Mouse (Mus musculus) midbrain, embryonic 16.5 days (tissue): Measurements from ENCODE around the gene Gm17124. TPM values are rescaled to one million over a fixed set of nuclear protein-coding genes. Genes with fewer than 3 reads are reported as not detected.
"Not testable (repeated sequence)": the region's sequence is repeated elsewhere in the genome, so short reads cannot be mapped to it uniquely, and the experiment has no call there.

ENCODE experiments used
- ATAC-seq: fragments of 200-750 bp; cut with Nextera tagmentation; 2 replicates; pipeline ENCODE4 v1.8.0; 2017; ENCODE audit warnings: moderate TSS enrichment
- H3K27ac ChIP-seq: fragments of 300-500 bp; sonication (generic); 2 replicates; pipeline ENCODE4 v1.5.1; 2014; ENCODE audit warnings: mild to moderate bottlenecking, low read length, mixed read lengths
- H3K27me3 ChIP-seq: fragments of 300-500 bp; sonication (generic); 2 replicates; pipeline ENCODE4 v1.6.1; 2014; ENCODE audit warnings: low read depth, low read length, mixed read lengths; ENCODE audit not compliant: control insufficient read depth, insufficient read depth
- H3K36me3 ChIP-seq: fragments of 300-500 bp; sonication (generic); 2 replicates; pipeline ENCODE4 v1.6.1; 2014; ENCODE audit warnings: mild to moderate bottlenecking, low read length, moderate library complexity, mixed read lengths; ENCODE audit not compliant: control insufficient read depth, insufficient read depth
- H3K4me1 ChIP-seq: fragments of 300-500 bp; sonication (generic); 2 replicates; pipeline ENCODE4 v1.6.1; 2014; ENCODE audit warnings: mild to moderate bottlenecking, low read length, mixed read lengths; ENCODE audit not compliant: control insufficient read depth, insufficient read depth
- H3K4me2 ChIP-seq: fragments of 300-500 bp; sonication (generic); 2 replicates; pipeline ENCODE4 v1.6.1; 2014; ENCODE audit warnings: mild to moderate bottlenecking, low read length, mixed read lengths
- H3K4me3 ChIP-seq: fragments of 300-500 bp; sonication (generic); 2 replicates; pipeline ENCODE4 v1.5.1; 2014; ENCODE audit warnings: low read depth, mild to moderate bottlenecking, low read length, moderate library complexity, mixed read lengths
- H3K9ac ChIP-seq: fragments of 300-500 bp; sonication (generic); 2 replicates; pipeline ENCODE4 v1.6.1; 2014; ENCODE audit warnings: low read depth, low read length, mixed read lengths
- H3K9me3 ChIP-seq: fragments of 300-500 bp; sonication (generic); replicated peaks from 2 replicates; pipeline ENCODE4 v1.6.1; 2014; ENCODE audit warnings: mild to moderate bottlenecking, low read length, mixed read lengths; ENCODE audit not compliant: control insufficient read depth, poor library complexity, severe bottlenecking
- WGBS: fragments of 180-500 bp; shearing (Covaris S2); extraction: QIAGEN DNeasy Blood & Tissue Kit; methylation state at CpG from one replicate; pipeline ENCODE4 v1.1.7; 2014; 5-methylcytosine and 5-hydroxymethylcytosine counted together
- microRNA-seq: library from miRNA; unstranded; fragments of <30 nt; microRNA quantifications from one replicate; pipeline ENCODE4, GENCODE M21; 2017
- polyA plus RNA-seq: library from polyadenylated mRNA; unstranded; fragments of >200 nt; fragmentation: Nextera tagmentation; extraction: Ambion mirVana; gene quantifications from 2 replicates; pipeline ENCODE4 v1.2.1, GENCODE M21; 2015

Gene Gm17124
- polyA plus RNA-seq, result not detected in 2 replicates

DNA sequence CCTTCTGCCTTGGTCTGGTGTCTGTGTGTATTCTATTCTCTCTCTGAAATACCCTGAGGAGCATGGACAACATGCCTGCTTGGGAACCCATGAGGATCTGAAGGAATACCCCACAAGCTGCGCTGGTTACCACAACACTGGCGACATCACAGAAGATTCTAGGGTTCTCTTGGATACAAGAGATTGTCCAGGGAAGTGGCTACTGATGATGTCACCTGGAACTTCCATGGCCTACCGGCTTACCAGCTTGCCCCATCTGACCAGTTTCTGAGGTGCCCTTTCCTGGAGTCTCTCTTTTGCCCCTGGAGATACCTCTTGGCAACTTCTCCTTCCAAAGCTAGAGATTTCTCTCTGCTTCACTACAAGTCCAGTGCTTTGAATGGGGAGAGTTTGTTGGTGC is at the start of gene Gm17124:
Gene Gm17124, minus strand, starts transcription at position 101 of the 400 bp plus-strand sequence.
- ATAC-seq, H3K36me3 ChIP-seq, H3K4me2 ChIP-seq, H3K27me3 ChIP-seq, H3K9me3 ChIP-seq, H3K4me3 ChIP-seq, H3K9ac ChIP-seq, H3K27ac ChIP-seq, H3K4me1 ChIP-seq: not testable (repeated sequence)
- WGBS, result no CpG with 5 or more reads among the region's 3 CpGs

DNA sequence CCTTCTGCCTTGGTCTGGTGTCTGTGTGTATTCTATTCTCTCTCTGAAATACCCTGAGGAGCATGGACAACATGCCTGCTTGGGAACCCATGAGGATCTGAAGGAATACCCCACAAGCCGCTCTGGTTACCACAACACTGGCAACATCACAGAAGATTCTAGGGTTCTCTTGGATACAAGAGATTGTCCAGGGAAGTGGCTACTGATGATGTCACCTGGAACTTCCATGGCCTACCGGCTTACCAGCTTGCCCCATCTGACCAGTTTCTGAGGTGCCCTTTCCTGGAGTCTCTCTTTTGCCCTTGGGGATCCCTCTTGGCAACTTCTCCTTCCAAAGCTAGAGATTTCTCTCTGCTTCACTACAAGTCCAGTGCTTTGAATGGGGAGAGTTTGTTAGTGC is 42.1 kb upstream of the Gm17124 start, which contains the start of gene Gm3633:
Gene Gm3633, minus strand, starts transcription at position 101 of the 400 bp plus-strand sequence.
- not testable (repeated sequence) for H3K4me2 ChIP-seq, ATAC-seq, H3K36me3 ChIP-seq, H3K27me3 ChIP-seq, H3K27ac ChIP-seq, H3K9me3 ChIP-seq, H3K4me1 ChIP-seq, H3K4me3 ChIP-seq, H3K9ac ChIP-seq
- WGBS, result no CpG with 5 or more reads among the region's 2 CpGs

Small RNAs within 50 kb of the gene (microRNA-seq; reads per million reads assigned to microRNA genes)
- not detected for gene Gm23620
- not detected for gene Gm25228

Other genes with a start within 250 kb of the Gm17124 start
- not detected in 2 replicates for gene Gm8005, start 160.2 kb downstream of the Gm17124 start, polyA plus RNA-seq
- gene Gm8011, start 136.0 kb downstream of the Gm17124 start, polyA plus RNA-seq, result not detected in 2 replicates
- not detected in 2 replicates for gene Gm8020, start 97.5 kb downstream of the Gm17124 start, polyA plus RNA-seq
- not detected in 2 replicates for gene Gm8024, start 75.6 kb downstream of the Gm17124 start, polyA plus RNA-seq
- gene Gm3633, start 42.0 kb upstream of the Gm17124 start, polyA plus RNA-seq, result not detected in 2 replicates
- gene Gm10378, start 56.1 kb upstream of the Gm17124 start, polyA plus RNA-seq, result not detected in 2 replicates
- not detected in 2 replicates for gene Gm3015, start 168.9 kb upstream of the Gm17124 start, polyA plus RNA-seq
- gene Gm10377, start 198.1 kb upstream of the Gm17124 start, polyA plus RNA-seq, result not detected in 2 replicates